Mouse (Mus musculus) brain, embryonic 14.5 days (tissue): ENCODE data around the gene Comtd1.

ENCODE experiments used
- CTCF ChIP-seq: fragments of 200-500 bp; IDR thresholded peaks from 2 replicates; pipeline ENCODE4 v1.5.1; 2012; ENCODE audit warnings: inconsistent platforms, mild to moderate bottlenecking, moderate library complexity, borderline replicate concordance; ENCODE audit not compliant: insufficient read depth, insufficient read length; ENCODE audit errors: extremely low read depth
- POLR2A ChIP-seq: fragments of 200-500 bp; IDR thresholded peaks from 2 replicates; pipeline ENCODE4 v1.6.1; 2012; ENCODE audit warnings: mild to moderate bottlenecking, inconsistent platforms, borderline replicate concordance; ENCODE audit not compliant: poor library complexity, insufficient read depth, insufficient read length, severe bottlenecking; ENCODE audit errors: extremely low read depth

GRCm38 (mm10) chr14:21823897-21824296, 24.9 kb downstream of the Comtd1 start:
- TF ChIP-seq CTCF: no peak
- no peak for TF ChIP-seq POLR2A
